Mouse (Mus musculus): ENCODE results near the gene Olfr749. TPM values are rescaled to one million over a fixed set of nuclear protein-coding genes. Genes with fewer than 3 reads are reported as not detected.

Gene Olfr749
- not detected in 2 replicates for polyA plus RNA-seq (2015; fragmentation: Nextera tagmentation; extraction: Ambion mirVana)

GRCm38 (mm10) chr14:50744994-50745393 is at the start of gene Olfr749:
Olfr749 (minus strand) TSS chr14:50745094.

DNA sequence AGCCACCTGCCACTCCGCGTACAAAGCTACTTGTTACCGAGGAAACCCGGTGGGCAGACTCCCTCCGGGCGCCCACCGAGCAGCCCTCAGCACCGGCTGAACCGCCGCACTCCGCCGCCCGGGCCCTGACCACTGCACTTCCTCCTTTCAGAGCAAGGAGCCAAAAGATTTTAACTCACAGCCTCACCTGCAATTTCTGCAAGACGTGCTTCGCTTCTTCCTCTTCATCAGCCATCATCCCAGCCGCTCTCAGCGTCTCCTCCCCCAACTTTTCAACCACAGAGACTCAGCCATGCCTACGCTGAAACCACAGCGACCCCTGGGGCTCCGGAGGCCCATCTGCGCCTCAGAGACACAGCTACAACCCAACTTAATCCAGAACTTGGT is 40.4 kb upstream of the Olfr749 start, which contains the start of gene Ttc5:
Gene Ttc5, minus strand, starts transcription at position 269 of the 387 bp plus-strand sequence.

DNA sequence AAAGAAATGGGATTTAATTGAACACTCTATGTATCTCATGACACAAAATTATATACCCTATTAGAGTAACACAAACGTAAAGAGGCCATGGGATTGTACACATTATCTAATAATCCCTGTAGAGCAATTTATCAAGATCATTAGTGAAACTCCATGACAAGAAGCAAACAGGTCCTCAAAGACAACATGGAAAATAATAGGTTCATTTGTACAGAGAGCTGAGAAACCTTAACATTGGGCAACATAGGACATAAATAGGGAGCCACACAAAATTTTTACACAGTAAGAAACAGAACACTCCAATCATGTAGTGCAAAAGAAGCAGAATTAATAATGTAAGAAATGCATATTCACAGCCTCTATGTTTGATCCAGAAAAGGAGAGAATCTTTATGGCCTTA is 37.8 kb downstream of the Olfr749 start, which contains the start of gene Olfr748:
Gene Olfr748, plus strand, starts transcription at position 301 of the 400 bp plus-strand sequence.

GRCm38 (mm10) chr14:50693106-50693505 is 51.8 kb downstream of the Olfr749 start, which contains the start of gene Olfr747:
Olfr747 (minus strand) TSS chr14:50693206.

Other genes starting within 250 kb of the Olfr749 start
- not detected in 2 replicates for gene Olfr742, start 241.5 kb downstream of the Olfr749 start, polyA plus RNA-seq (2015; fragmentation: Nextera tagmentation; extraction: Ambion mirVana)
- not detected in 2 replicates for gene Olfr743, start 223.3 kb downstream of the Olfr749 start, polyA plus RNA-seq (2015; fragmentation: Nextera tagmentation; extraction: Ambion mirVana)
- not detected in 2 replicates for gene Olfr744, start 130.2 kb downstream of the Olfr749 start, polyA plus RNA-seq (2015; fragmentation: Nextera tagmentation; extraction: Ambion mirVana)
- not detected in 2 replicates for gene Olfr745, start 105.7 kb downstream of the Olfr749 start, polyA plus RNA-seq (2015; fragmentation: Nextera tagmentation; extraction: Ambion mirVana)
- not detected in 2 replicates for gene Olfr746, start 98.0 kb downstream of the Olfr749 start, polyA plus RNA-seq (2015; fragmentation: Nextera tagmentation; extraction: Ambion mirVana)
- not detected in 2 replicates for gene Olfr747, start 51.9 kb downstream of the Olfr749 start, polyA plus RNA-seq (2015; fragmentation: Nextera tagmentation; extraction: Ambion mirVana)
- gene Olfr748, start 37.7 kb downstream of the Olfr749 start, polyA plus RNA-seq (2015; fragmentation: Nextera tagmentation; extraction: Ambion mirVana): not detected in 2 replicates
- 64.9 and 67.5 TPM in 2 replicates for gene Ttc5, start 40.4 kb upstream of the Olfr749 start, polyA plus RNA-seq (2015; fragmentation: Nextera tagmentation; extraction: Ambion mirVana)
- 0.08 TPM in 1 of 2 replicates, not detected in the other for gene Ccnb1ip1, start 62.6 kb upstream of the Olfr749 start, polyA plus RNA-seq (2015; fragmentation: Nextera tagmentation; extraction: Ambion mirVana)
- 33.6 and 39.5 TPM in 2 replicates for gene Parp2, start 62.7 kb upstream of the Olfr749 start, polyA plus RNA-seq (2015; fragmentation: Nextera tagmentation; extraction: Ambion mirVana)
- 9.4 and 9.5 TPM in 2 replicates for gene Tep1, start 125.5 kb upstream of the Olfr749 start, polyA plus RNA-seq (2015; fragmentation: Nextera tagmentation; extraction: Ambion mirVana)
- 0.36 and 0.57 TPM in 2 replicates for gene Klhl33, start 152.4 kb upstream of the Olfr749 start, polyA plus RNA-seq (2015; fragmentation: Nextera tagmentation; extraction: Ambion mirVana)
- gene Osgep, start 179.8 kb upstream of the Olfr749 start, polyA plus RNA-seq (2015; fragmentation: Nextera tagmentation; extraction: Ambion mirVana): 84.0 and 97.5 TPM in 2 replicates
- 143 and 189 TPM in 2 replicates for gene Apex1, start 179.9 kb upstream of the Olfr749 start, polyA plus RNA-seq (2015; fragmentation: Nextera tagmentation; extraction: Ambion mirVana)
- gene Pip4p1, start 185.8 kb upstream of the Olfr749 start, polyA plus RNA-seq (2015; fragmentation: Nextera tagmentation; extraction: Ambion mirVana): 42.4 and 54.4 TPM in 2 replicates
- 71.4 and 77.7 TPM in 2 replicates for gene Pnp, start 186.0 kb upstream of the Olfr749 start, polyA plus RNA-seq (2015; fragmentation: Nextera tagmentation; extraction: Ambion mirVana)
- not detected in 2 replicates for gene Gm49342, start 199.4 kb upstream of the Olfr749 start, polyA plus RNA-seq (2015; fragmentation: Nextera tagmentation; extraction: Ambion mirVana)
- gene Pnp2, start 210.9 kb upstream of the Olfr749 start, polyA plus RNA-seq (2015; fragmentation: Nextera tagmentation; extraction: Ambion mirVana): 2.2 and 2.8 TPM in 2 replicates

Measured in adrenal gland, postnatal 0 days (tissue).